Mouse (Mus musculus) thymus, adult 2 months (tissue): ENCODE data around the gene Acrbp.

Source experiments
- CTCF ChIP-seq: fragments of 200-500 bp; IDR thresholded peaks from 2 replicates; pipeline ENCODE4 v1.5.1; 2012; ENCODE audit warnings: mild to moderate bottlenecking, control low read depth, low read length, moderate library complexity, borderline replicate concordance; ENCODE audit not compliant: control insufficient read depth, poor library complexity, insufficient read depth; ENCODE audit errors: extremely low read depth
- POLR2A ChIP-seq: fragments of 200-500 bp; IDR thresholded peaks from 2 replicates; pipeline ENCODE4 v1.6.1; 2012; ENCODE audit warnings: mild to moderate bottlenecking, low read length, control low read depth, moderate library complexity; ENCODE audit not compliant: control insufficient read depth, poor library complexity, insufficient read depth; ENCODE audit errors: extremely low read depth

- TF ChIP-seq POLR2A (no peak), CTCF (no peak)
Measured at GRCm38 (mm10) chr6:125038666-125039065, 10.8 kb upstream of the Acrbp start.
